Mouse (Mus musculus) retina, postnatal 1 day (tissue): ENCODE data around the gene Camk2d.

Experiments used
- DNase-seq: peaks from one replicate; pipeline ENCODE4 v3.0.0-alpha.2; 2012

The Camk2d gene

DNA sequence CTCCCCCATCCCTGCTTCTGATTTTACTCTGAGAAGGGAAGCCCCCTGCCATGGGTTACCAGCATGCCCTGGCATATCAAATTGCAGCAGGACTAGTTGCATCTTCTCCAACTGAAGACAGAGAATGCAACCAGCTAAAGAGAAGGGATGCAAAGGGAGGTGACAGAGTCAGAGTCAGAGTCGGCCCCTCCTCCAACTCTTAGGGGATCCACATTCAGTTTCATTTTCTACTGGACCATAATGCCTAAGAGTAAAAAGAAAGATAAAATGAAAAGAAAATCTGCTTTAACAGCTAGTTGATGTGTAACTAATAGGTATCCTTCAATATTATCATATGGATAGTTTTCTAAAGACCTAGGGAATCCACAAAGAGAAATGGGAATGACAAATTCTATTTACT, 162.3 kb downstream of the Camk2d start:
- DNase-seq: no peak

DNA sequence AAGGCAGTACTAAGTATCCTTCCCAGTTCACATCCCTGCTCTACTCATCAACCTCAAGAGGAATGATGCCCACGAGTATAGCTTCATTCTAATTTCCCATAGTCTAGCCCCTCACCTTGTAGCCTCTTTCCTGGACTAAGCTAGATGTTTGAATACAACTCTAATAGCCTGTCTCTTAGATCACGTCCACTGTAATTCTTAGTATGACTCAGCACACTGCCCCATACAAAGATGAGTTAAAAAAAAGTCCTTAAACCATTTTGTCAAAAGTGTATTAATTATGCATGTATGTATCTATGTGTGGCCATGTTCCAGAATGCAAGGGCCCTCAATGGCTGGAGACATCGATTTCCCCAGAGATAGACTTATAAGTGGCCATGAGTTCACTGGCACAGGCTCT, 164.5 kb downstream of the Camk2d start:
- no peak for DNase-seq

DNA sequence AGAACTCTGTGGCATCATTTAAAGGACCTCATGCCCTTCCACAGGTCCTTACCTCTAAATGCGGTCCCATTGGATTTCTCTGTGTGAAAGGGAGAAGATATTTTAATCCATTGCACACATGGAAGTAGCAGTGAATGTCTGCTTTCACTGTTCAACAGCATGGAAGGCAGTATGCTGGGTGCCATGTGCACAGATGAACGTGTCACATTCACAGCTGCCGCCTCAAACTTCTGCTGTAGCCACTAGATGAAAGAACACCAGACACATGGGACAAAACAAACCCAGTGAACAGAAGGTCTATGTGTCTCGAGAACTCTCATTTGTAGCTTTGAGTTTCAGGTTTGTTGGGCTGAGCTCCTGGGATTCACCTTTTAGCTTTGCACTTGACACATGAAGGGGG, 168.6 kb downstream of the Camk2d start:
- DNase-seq: no peak

DNA sequence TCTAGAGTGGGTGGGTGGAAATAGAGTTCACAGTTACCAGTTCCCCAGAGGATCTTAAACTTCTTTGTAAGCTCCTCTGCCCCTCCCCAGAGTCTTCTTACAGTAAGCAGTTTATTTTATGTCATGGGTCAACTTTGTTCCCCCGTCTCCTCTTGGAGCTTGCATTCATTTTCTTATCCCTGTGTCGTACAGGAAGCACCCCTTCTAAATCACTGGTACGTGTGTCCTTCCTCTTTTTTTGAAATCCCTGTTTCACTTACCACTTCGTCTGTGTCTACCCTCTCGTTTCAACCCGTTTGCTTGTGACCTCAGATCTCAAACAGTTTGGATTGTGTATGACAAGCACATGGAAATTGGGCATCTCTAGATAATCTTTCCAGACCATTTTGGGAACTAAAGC, 174.0 kb downstream of the Camk2d start:
- no peak for DNase-seq

DNA sequence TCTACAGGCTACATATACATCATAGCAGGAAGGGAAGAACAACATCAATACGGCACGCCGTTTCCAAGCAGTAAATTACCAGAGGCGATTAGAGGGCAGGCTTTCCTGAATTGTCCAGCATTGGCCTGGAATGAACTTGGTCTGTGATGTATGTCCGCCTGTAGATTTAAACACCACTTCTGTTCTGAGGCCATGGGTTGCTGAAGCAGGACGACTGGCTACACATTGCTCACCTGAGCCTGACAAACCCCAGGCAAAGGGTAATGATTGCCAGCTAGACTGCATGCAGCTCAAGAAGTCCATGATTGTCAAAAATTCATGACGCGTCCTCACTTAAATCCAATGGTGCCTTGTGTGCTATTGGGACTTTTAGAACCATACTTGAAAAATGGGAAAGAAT, 174.9 kb downstream of the Camk2d start:
- DNase-seq: no peak

DNA sequence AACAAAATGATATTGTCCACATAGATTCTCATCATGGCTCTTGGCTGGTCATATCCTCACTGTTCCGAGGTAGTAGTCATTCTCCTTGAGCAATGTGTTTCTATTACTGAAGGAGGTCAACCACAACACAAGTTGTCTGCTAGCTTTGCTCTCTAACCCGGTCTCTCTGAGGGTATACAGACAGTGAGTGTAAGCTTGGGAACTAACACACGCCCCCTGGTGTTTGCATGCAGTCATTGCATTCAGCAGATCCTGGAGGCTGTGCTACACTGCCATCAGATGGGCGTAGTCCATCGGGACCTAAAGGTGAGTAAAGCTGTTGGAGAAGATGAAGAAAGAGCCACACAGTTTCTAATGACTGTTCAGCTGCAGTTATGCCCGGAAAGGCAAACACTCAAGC, 175.4 kb downstream of the Camk2d start:
- DNase-seq: peak; percentile 88

DNA sequence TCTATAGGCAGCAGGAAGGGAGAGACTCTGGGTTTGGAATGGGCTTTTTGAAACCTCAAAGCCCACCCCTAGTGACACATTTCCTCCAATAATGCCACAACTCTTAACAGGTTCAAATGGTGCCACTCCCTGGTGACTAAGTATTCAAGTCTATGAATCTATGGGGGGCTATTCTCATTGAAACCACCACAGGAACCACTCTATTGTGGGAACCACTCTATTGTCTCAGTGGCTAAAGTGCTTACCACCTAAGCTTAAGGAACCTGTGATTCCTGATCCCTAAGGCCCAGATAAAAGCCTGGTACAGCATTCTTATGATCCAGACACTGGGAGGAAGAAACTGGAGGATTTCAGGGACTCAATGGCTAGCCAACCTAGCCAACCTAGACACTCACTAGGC, 179.9 kb downstream of the Camk2d start:
- DNase-seq: no peak

DNA sequence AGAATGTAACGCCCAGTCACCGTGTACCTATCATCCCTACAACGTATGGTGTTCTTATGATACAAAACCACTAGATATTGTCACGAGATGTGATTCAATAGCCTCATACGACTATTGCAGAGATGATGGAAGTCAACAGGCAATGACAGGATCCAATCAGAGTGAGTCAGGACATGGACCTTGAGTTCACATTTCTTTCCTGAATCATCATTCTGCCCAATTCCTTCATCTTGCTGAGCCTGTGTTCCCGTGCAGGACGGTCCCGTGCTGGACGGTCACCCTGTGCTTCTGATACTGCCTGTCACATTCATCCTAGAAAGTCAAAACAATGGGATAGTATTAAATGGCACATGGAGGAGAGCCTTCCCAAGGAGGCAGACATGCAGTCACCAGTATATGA, 181.0 kb downstream of the Camk2d start:
- no peak for DNase-seq

DNA sequence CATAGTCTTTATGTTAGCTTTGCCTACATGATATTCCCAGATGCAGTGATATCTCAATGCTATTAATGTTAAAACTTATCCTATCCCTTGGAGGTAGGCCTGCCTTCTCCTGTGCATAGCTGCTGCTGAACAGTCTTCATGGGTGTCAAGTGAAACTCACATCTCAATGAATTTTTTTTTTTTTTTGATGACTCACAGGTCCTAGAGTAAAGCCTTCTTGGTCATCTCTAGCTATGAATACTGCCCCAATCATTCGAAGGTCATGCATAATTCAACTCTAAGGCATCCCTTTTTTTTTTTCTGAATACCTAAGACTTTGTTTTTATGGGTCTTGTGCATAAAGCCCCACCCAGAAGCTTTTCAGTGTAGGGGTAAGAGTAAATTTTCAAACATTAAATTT, 181.8 kb downstream of the Camk2d start:
- DNase-seq: no peak

DNA sequence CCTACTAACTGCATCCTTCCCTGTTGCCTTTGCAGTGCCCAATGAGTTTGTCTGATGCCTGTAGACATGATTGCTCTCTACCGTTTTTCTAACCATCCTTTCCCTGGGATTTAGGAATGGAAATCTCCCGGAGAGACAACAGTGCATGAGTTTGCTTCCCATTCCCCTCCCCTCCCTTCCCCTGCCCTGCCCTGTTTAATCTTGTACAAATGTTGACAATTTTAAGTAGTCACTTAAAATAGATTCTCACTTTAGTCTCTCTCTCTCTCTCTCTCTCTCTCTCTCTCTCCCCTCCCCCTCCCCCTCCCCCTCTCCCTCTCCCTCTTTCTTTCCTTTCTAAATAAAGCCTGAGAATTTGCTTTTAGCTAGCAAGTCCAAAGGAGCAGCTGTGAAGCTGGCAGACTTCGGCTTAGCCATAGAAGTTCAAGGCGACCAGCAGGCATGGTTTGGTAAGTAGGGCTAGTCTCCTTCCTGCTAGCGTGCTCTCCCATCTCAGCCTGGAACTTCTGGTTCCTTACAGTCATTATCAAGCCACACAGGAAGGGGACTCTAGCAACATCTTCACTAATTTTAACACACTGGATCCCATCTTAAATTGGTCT, 184.0 kb downstream of the Camk2d start:
- DNase-seq: no peak

DNA sequence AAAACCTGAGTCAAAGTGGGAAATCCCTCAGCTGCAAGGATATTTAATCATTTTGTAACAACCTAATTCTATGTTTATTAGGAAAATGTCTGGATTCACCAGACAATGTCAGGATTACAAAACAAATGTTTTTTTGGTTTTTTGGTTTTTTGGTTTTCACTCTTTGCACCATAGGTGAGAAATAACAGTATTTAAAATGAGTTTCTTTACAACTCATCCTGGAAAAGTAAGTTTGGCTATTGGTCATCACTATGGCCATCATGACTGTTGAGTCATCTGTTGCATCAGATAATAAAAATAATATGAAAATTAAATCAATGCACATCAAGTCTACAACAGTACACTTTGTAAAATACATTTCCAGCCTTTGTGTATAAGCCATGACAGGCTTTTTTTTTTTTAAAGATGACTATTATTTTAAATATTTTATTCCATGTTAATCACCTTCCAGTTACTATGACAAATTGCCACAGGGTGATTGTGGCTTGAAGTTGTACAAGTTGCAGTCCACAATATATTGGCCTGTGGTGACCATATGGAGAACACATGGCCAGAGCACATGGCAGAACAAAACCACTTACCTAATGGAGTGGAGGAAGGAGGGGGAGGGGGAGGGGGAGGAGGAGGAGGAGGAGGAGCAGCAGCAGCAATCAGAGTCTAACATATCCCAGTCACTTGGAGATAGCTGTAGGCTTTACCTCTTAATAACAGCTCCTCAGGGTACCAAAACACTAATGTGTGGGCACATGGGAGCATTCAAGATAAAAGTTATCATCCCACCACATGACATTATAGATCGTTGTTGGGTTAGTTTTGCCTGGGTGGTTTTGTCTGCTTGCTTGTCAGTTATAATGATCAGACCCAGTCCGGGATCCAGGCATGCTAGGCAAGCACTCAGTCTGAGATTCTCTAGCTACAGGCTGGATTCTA, 197.2 kb downstream of the Camk2d start:
- no peak for DNase-seq

DNA sequence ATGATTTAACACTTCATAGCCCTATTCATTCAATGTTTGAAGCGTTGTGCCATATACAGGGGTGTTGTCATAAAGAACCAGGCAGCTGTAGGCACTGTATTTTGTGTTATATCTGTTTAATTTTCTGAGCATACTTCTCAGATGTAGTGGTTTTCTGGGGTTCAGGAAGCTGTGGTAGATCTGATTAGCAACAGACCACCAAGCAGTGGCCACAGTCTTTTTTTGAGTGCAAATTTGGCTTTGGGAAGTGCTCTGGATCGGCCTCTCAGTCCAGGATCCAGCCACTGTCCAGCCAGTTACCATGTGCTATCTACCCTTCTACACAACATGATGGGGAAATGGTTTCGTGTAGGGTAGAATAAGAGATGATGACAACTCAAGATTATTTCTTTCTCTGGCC, 199.8 kb downstream of the Camk2d start:
- no peak for DNase-seq

DNA sequence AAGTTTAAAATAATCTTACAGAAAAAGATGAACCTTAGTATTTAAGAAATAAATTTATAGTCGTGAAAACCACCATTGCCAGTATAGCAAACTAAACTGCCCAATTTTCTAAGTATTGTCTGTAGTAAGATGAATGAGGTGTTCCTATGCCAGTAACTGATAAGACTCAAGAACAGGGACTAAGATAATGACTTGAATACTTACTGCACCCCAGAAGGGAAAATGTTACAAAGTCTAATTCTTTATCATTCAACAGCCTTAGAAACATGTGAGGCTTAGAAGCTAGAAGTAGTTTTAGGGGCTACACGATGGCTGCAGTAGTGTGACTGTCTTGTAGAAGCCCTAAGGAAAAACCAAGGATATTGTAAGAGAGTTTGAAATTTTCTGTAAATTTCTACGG, 200.9 kb downstream of the Camk2d start:
- no peak for DNase-seq

DNA sequence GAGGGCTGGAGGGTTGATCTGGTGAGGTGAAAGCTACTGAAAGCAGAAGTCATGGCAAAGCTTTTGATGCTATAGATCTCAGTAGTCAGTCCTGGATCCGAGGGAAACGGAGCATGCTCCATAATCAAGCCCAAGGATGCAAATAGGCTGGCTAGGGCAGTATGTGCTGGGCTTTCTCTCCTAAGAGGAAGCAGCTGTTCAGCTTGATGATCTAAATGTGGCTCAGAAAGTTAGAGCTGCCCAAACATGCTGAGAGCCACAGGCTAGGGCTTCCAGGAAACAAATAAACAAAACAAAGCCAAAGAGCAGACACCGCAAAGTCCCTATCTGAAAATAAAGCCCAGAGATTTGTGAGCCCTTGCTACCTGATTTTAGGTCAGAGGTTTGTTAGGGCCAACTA, 201.7 kb downstream of the Camk2d start:
- DNase-seq: no peak

DNA sequence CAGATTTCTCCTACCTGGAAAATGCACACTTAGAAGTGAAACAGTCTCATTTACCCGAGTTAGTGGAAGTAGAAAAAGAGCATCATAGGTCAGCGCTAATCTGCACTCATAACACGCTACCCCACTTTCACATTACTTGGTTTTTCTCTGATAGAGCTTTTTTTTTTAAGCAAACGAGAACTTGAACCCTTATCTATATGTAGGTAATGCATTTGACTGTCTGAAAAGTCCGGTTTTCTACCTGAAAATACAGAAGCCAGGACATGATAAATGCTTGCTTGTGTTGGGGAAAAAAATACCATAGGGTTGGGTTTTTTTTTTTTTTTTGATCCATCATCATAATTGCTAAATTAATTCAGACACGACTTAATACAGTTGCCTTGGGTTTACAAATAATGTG, 206.9 kb downstream of the Camk2d start:
- DNase-seq: no peak

DNA sequence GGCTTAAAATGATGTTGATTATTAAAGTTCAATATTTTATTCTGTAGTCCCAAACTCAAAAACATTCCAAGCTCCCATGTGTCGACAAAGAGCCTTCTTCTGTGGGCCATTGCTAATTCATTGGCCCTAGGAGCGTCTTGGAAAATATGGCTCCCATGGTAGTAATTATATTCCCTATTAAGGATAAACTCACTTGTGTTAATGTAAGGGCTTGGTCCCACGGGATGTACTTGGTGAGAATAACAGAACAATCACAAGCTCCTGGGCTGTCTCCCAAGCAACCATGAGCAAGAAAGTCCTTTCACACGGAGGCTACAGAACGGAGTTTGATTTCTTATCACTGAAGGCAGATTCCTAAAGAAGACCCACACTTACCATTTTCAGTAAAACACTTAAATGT, 208.9 kb downstream of the Camk2d start:
- DNase-seq: no peak

DNA sequence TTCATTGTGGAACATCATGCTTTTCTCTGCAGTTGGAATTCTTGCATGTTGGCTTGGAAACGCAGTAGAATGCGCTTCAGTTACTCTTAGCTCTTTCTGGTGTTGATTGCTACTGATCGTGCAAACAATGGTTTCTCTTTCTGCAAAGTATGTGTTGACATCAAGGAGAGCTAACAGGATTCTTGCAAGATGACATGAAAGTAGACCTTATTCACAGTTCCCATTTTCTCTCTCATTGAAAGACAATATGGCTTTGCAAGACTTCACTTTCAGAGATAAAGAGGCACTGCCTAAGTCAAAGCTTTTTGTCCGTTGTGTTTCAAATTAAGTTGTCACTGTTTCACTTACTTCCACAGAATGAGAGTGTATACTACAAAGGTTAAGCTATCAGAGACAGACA, 210.0 kb downstream of the Camk2d start:
- DNase-seq: no peak

DNA sequence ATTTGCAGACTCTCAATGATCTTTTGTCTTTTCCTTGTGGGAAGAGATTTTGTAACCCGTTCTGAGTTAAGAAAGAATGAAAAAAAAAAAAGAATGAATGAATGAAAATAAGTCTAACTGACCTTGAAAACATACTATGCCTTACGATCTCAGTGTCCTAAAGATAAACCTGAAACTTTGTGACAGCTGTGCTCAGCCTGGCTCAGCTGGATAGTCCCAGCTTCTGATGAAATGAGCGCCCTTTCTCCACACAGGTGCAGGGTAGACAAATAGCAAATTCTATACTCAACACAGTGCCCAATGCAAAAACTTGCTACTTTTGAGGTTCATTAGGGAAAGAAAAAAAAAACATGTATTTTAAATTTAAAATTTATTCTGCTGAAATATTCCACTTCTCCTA, 213.8 kb downstream of the Camk2d start:
- no peak for DNase-seq

DNA sequence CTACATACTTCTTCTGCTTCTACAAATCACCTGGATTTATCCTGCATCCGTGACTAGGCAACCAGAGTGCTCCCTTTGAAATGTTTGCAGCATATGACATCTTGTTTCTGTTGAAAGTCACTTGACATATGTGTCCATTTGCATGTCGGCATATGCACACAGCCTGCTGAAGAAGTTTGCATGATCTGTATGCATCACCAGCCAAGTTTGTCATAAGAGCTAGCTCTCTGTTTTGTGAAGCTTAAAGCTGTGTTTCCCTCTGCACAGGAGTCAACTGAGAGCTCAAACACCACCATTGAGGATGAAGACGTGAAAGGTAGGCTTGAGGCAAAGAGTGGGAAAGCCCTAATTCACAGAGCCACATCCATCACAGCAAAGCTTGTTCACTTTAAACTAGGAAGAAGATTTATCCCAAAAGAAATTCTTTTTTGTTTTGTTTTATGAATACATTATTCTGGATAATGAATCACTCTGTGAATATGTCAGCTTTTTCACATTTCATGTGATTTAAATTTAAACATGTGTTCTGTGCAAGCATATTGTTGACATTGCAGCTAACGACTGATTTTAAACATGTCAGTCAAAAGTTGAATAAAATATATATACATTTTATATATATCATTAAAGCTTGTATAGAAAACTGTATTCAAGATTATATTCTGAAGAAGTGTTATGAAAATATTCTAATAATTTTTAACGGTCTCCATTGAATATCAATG, 214.4 kb downstream of the Camk2d start:
- no peak for DNase-seq

DNA sequence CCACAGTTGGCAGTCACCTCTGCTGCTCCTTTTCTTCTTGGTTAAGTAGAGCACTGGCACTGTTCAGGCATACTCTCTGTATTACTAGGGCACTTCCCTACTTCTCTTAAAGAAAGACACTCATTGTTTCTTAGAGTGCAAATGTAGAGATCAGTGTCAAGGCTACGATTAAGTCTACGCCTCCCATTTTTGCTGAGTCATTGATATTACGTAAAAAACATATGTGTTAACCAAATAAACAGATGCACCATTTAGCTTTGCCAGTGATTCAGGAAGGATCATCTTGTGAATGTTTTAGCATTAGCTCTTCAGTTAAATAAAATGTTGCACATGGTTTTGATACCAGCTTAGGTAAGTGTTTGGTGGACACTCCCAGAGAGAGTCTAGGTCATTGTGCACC, 215.5 kb downstream of the Camk2d start:
- DNase-seq: no peak

DNA sequence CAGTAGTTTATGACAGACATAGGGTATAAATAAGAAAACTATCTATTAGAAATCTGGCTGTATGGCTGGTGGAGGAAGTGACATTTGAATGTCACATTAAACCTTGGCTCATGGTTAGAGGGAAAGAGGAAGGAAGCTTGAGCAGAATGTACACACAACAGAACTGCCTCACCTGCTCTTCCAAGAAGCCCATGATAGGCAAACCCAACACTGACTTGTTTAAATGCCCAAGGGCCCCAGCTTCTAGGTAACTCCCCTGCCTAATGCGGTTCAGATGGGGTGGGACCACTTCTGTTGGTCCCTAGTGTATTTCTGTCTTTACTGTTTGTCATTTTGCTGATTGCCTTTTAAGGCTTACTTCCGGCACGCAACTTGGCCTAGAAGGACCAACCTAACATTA, 226.3 kb downstream of the Camk2d start:
- DNase-seq: no peak

DNA sequence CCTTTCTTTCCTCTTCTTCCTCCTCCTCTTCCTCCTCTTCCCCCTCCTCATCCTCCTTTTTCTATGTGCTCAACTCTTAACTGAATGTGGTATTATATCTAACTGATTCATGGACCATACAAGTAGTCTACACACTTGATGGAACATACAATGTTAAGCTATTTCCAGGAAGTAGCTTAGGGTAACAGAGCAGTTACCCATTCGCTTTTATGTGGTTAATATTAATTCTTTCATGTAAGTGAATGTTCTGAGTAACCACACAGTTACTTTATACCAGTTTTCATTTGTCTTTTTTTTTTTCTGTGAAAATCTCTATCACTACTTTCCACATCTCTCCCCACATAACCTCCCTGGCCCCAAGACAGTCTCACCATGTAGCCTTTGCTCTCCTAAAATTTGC, 228.8 kb downstream of the Camk2d start:
- no peak for DNase-seq

DNA sequence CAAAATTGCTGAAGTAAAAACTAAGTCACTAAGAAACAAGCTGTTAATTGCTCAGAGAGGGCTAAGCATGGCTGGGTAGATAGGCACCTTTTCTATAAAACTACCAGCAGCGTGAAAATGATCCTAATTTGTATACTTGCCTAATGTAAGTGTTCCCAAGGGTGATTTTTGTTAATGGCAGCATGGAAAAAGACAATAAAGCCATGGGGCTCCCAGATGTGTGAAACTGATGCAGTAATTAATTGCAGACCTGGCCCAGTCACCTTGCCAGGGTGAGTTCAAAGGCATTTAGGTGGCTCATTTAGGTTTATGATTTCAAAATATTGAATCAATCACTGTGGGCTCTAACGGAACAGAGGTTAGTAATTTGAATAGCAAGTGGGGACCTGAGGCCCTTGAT, 230.1 kb downstream of the Camk2d start:
- DNase-seq: no peak

DNA sequence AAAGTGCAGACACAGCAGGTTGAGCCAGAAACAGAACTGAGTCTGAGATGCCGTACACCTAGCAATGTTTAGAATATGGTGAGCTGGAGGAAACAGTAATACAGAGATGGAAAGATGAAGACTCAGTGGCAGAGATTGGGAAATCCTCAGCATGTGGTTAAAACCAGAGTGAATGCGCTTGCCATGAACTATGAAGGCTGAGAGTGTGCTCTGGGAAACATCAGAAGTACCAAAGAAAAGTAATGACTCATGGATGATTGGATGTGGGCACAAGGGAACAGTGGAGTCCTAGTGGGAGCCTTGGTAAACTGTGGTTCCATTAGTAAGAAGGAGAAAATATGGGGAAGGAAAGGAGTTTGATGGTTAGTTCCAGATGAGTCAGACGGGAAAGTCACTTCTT, 231.8 kb downstream of the Camk2d start:
- no peak for DNase-seq
